Mouse (Mus musculus) mesoderm, embryonic 11.5 days (tissue): ENCODE measurements around the gene Ikzf2.

ENCODE experiments used
- DNase-seq: peaks from one replicate; pipeline ENCODE4 v3.0.0-alpha.2; 2012; ENCODE audit warnings: low read depth, low spot score

Ikzf2 gene

DNA sequence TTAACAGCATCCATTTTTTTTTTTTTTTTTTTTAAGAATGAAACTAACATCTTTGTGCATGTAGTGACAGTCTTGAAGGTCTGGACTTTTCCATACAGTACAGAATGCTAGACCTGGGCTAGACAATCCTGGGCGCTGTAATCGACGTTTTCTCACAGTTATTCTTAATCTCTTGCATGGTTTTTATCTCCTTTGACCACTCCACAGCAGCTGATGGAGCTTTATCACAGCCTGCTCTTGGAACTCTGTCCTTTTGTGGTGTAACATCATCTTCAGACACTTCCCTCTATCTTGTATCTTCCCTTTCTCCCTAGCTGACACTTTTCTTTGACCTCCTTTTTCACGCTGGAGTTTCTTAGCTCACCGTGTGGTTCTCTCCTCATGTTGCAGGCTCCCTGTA lies 170.9 kb downstream of the Ikzf2 start:
- no peak for DNase-seq

DNA sequence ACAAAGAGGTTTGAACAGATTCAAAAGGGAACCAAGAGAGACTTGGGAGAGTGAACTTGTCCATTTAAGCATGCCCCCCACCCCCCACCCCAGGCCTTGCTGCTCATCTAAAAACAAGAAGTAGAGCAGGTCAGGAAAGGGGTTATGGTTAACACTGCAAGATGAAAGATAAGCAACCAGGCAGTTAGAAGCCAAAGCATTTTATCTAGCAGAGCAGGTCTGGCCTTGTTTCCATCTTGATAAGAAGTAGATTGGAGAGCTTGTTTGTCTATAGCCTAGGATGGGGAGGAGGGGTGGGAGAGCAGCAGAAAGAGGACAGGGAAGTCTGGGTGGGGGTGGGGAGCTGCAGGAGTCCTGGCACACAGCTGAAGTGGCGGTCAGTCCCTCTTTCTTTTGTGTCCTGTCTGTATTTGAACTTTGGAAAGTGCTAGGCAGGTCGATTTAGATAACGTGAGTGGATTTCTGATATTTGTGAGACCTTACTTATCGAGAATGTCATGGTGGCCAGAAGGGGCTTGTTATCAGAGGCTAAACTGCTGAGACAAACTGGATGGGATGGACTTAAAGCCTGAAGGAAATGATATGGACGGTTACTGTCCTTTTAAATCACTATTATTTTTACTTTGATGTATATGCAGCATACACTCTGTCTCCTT lies 173.3 kb downstream of the Ikzf2 start:
- no peak for DNase-seq

DNA sequence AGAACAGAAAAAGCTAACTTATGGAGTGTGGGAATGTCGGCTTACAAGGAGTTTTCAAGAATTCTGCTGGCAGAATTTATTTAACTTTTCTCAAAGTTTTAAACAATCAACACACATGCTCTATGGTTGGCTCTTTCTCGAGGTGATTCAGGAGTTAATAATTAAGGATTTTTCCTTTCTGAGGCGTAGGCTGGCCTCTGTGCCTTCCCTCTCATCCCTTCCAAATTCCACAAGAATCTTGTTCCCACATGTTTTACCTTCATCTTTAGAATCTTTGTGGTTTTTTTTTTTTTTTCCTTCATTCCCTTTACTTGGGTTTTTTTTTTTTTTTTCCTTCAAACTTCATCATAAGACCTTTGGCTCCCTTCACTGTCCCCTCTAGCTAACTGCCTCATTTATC lies 178.8 kb downstream of the Ikzf2 start:
- DNase-seq: no peak

DNA sequence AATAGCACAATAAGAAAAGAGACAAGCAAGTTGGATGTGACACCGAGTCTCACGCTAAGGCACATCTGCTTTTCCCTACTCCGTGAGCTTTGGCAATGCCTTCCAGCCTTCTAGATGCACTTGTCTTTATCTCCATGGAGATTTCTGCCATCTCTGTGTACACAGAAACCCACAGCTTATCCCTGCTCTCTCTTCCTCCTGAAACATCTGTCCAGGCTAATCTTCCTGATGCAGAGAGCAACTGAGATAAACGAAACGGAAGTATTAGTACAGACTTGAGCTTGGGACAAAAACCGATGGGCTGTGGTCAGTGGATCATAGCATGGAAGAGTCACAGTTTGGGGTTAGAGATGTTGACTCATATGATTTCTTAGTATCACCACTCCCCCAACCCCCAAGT lies 179.5 kb downstream of the Ikzf2 start:
- no peak for DNase-seq

DNA sequence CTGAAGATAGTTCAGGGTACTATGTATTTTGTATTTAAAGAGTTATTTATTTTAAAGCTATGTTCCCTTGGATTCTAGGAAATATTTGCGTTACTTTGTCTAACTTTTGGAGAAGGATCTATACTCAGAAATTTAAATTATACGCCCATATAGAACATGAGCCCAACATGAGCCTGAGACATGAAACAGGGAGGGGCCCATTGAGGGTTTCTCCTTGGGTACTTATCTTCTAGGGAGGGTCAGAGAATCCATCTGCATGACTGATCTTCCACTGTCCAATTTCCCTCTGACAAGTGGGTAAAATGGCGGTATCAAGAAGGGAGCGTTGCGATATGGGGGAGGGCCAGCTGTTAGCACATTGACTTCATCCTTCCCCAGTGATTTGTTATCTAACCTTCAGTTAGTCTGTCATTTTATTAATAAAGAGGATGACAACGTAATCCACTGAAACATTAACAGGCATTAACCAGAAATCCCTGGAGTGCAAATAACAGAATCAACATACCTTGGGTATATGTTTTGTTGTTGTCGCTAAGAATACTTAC lies 180.4 kb downstream of the Ikzf2 start:
- DNase-seq: no peak

DNA sequence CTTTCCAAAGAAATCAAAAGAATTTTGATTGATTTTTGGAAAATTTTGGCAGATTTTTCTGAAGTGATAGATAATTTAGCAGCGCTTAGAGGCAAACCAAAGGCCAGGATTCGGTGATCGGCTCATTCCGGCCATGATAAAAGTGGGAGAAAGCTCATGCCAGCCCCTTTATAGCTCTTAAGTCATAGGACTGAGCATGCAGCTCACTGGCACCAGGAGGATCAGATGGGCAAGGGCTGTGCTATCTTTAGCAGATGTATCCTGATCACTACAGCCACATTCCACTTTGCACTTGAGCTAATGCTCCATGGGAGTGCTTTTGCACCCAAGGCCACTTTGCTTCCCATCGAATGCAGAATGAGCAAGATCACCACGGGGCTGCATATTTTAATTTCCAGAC lies 181.0 kb downstream of the Ikzf2 start:
- no peak for DNase-seq

DNA sequence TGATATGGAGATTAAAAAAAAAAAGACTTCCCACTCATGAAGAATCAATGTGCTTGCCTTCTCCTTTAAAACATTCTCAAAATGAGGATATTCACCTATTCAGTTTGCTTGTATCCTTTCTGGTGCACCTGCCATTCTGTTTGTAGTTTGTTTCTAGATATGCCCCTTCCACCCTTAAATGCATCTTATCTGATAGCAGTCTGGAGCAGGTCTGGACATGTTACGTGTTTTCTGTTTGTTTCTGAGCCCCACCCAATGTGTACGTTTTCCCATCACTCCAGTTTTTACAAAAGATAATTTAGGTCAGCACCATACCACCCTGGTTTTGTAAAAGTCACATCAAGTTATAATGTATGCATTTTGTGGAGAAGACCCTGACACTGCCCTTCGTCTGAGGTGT lies 186.7 kb downstream of the Ikzf2 start:
- DNase-seq: no peak

DNA sequence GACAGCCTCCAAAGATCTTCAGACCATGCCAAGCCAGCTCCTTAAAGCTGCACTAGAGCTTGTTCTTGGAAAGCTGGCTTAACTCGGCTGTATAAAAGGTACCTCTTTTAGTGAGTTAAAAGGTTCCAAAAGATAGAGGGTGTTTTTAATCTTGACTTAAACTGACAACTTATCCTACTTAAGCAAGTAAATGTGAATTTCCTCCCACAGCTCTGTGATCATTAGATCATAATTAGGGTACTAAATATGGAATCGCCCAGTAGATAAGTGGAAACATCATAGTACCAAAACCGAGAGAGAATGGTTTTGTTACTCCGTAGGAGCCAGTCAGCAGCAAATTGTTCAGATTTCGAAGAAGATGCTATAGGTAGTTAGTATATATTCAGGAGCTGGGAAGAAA lies 187.4 kb downstream of the Ikzf2 start:
- DNase-seq: no peak

DNA sequence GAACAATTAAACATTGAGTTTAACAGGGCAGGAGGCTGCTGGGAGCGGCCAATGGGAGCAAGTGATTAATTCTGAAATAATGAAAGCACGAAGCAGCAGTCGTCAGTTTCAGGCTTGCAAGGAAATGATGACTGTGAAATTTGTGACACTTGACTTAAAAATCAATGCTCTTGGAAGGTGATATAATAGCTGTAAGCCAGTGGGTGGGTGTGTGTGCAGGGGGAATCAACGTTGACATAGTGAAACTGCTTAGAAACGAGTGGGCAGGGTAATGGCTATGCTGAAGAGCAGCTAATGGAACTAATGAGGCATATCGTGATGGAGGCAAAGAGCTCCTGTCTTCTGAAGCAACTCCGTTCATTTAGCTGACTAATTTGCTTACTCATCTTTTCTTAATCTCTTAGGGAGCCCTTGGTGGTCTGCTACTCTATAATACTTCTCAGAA lies 188.2 kb downstream of the Ikzf2 start:
- DNase-seq: peak; percentile 33

DNA sequence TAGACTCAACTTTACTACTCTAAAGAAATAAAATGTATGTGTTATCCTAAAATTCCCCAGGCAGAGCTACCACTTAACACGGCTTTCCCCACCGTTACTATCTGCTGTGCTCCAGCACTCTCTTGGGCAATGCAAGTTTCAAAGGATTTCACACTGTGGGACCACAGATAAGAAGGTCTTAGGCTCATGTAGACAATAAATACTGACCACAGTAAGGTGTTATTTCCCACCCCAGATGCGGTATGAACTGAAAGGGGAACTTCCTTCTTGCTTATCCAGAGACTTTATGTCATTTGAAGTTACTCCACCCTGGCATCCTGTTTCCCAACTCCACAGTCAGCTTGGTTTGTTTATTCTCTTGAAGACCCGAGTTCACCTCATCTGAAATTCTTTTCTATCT lies 191.0 kb downstream of the Ikzf2 start:
- DNase-seq: no peak

DNA sequence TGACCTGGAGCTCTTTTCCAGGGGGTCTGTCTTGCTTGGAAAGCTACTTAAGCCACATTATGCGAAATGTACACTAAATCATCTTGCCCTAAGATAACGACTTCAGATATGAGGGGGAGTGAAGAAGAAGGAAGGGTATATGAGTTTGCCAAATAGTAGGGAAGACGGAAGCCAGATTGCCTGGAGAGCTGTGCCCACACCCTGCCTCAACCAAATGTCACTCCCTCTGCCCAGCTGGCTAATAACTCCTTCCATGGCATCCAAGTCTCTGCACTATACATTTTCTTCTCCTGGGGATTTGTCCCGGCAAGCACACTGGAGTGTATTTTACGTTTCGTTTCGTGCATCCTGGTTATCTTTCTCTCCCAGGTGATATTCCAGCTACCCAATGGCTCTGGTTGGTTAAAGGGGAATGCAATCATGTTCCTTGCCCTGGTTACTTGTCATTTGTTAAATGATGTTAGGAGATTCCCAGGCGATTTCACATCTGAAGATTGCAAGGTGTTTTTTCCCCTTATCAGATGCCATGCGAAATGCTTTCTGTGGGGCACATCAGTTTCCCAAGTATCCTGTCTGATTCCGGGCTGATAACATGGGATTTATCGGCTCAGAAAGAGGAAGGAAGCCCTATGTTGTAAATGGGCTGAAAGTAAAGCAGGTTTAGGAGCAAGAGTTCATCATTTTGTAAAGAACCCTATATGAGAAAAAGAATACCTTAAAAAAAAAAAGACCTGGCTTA lies 193.6 kb downstream of the Ikzf2 start:
- DNase-seq: no peak

DNA sequence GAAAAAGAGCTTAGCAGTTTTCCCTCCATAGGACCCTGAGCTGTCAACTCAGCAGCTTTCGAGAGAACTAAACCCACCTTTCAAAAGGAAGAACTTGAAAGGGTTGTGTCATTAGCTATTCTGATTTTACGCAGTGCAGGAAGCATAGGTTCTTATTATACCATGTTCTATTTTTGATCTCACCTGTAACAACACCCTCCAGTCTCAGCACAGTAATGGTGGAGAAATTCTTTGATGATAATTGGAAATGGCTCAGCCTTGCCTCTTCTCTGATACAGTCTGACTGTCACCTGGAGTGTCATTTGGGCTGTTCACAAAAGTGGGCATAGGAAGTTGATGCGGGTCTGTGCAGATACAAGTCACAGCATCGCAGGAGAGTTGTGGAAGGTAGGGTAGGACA lies 195.0 kb downstream of the Ikzf2 start:
- DNase-seq: no peak

DNA sequence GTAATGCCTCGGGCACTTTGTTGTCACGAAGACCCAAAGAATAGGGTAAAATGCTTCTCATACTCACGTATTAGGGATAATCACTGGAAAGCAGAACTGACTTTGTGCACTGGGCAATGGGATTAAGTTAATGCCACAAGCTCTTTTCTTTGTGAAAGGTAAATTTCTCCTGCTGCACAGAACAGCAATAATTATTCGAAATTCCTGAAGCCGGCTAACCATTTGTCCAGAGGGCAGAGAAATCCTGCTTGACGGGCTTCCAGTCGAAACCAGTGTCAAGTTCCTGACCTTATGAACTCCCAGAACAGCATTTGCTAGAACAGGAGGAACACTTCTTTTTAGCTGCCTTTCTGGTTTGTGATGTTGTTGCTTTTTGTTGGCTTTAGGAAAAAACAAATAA lies 198.0 kb downstream of the Ikzf2 start:
- DNase-seq: peak; percentile 32

DNA sequence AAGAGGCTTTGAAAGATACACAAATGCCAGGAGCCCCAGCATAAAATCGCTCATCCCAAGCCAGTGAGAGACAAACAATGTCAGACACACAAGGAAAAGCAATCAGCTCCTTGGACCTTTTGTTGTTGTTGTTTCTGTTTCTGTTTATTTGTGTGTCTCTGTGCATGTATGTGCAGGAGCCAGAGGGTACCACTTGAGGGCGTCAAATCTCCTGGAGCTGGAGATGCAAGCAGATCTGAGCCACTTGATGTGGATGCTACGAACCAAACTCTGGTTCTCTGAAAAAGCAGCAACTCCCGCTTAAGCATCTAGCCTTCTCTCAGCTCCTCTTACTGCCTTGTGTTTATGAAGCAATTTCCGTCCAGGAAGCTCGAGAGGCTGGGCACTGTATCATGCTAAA lies 198.4 kb downstream of the Ikzf2 start:
- DNase-seq: no peak
